ENCODE assay signal across 1 mouse cellular context in the genomic region with DNA sequence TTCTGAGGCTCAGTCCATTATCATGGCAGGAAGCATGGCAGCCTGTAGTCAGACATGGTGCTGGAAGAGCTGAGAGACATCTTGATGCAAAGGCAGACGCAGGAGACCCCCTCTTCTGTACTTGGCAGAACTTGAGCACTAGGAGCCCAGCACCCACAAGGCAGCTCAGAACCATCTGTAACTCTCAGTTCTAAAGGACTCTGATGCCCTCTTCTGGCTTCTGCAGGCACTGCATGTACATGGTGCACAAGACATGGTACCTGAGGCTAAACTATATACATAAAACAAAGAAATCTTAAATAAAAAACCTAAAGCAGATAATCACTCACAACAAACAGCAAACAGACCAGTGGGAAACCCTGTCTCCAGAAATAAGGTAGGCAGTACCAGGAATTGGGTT.
TF ChIP-seq lines count a peak whose summit lies in the region.

No protein-coding gene starts in this region.

TF ChIP-seq in CH12.LX, 34 proteins besides CTCF, POLR2A, EP300 and RAD21:
- no peak for TF ChIP-seq JUND (conservative IDR thresholded peaks at IDR 0.05; ENCODE audit: low read depth, low read length)
- peak; percentile 63 for TF ChIP-seq SMC3 (IDR thresholded peaks at IDR 0.05; ENCODE audit: low read depth, low read length)
